Mouse (Mus musculus) thymus, adult 18-20 months (tissue): ENCODE results near the gene Gabre.

Experiments used
- DNase-seq, 2 experiments: peaks; one replicate each; pipeline ENCODE4 v3.0.0; 2022; ENCODE audit warnings: mixed read lengths in 2 of 2

Gabre gene

GRCm38 (mm10) chrX:72274659-72275371, at the start of gene Gabre:
Gabre (minus strand) TSS chrX:72274803.
- no peak for DNase-seq

- DNase-seq: no peak
Observed at GRCm38 (mm10) chrX:72297812-72298211, 23.2 kb upstream of the Gabre start.

GRCm38 (mm10) chrX:72275372-72275663, 715 bp upstream of the Gabre start:
- no peak for DNase-seq

- DNase-seq: no peak
Observed at GRCm38 (mm10) chrX:72273966-72274658, 491 bp downstream of the Gabre start.

GRCm38 (mm10) chrX:72270637-72271036, 4.0 kb downstream of the Gabre start:
- DNase-seq: no peak

GRCm38 (mm10) chrX:72221717-72222116, 52.9 kb downstream of the Gabre start, which contains the start of gene Magea4:
Magea4 (plus strand) TSS chrX:72222017.
- DNase-seq: no peak
